Mouse (Mus musculus): Measurements from ENCODE around the gene Cd274.

- TF ChIP-seq USF1 (IDR thresholded peaks at IDR 0.05; ENCODE audit: low read depth) (no peak), POLR2A (IDR thresholded peaks at IDR 0.05; ENCODE audit: insufficient read length, low read depth) (no peak), MAX (IDR thresholded peaks at IDR 0.05; ENCODE audit: low read depth) (no peak)
These were observed 54.9 kb downstream of the Cd274 start for GRCm38 (mm10) chr19:29422013-29422645.
